Mouse (Mus musculus) cortical plate, adult 2 months (tissue): ENCODE results near the gene Sdc4.

Experiments
- CTCF ChIP-seq: fragments of 200-500 bp; IDR thresholded peaks from 2 replicates; pipeline ENCODE4 v1.5.1; 2011; ENCODE audit warnings: mild to moderate bottlenecking, control low read depth, low read length; ENCODE audit not compliant: insufficient read depth; ENCODE audit errors: extremely low read depth
- POLR2A ChIP-seq: fragments of 200-500 bp; IDR thresholded peaks from 2 replicates; pipeline ENCODE4 v1.6.1; 2011; ENCODE audit warnings: mild to moderate bottlenecking, low read length, control low read depth; ENCODE audit not compliant: insufficient read depth; ENCODE audit errors: extremely low read depth

DNA sequence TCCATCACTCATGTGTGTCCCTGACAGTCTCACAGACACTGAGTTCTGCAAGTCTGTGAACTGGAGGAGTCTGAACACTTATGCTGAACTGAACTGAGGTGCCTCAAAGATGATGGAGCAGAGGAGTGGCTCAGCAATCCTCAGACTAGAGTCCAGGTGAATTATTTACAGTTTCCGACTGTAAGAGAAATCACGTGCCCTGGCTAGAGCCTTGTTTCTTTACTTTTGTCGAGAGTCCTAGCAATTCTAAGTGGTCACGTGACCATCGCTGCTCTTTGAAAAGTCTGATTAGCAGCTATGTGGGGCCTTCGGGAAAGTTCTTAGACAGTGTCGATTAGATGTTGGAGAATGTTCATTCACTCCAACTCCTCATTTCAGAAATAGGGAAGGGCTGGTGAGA lies 14.3 kb upstream of the Sdc4 start:
- no peak for TF ChIP-seq CTCF
- TF ChIP-seq POLR2A = no peak
